Comparison of ENCODE assay signal across 8 mouse cellular contexts in genomic region chr12:26469098-26470041, GRCm38 (mm10). TPM values are rescaled to one million over a fixed set of nuclear protein-coding genes. Genes with fewer than 3 reads are reported as not detected.
DNase-seq lines count a peak whose midpoint lies in the region; ATAC-seq lines count a peak whose summit lies in the region.

Gene Cmpk2, plus strand, starts transcription at chr12:26469204.

- under 1% methylated on average over 69 of the region's 69 CpGs for whole genome bisulfite sequencing in hindbrain, embryonic 12.5 days

- H3K4me3 ChIP-seq in hindbrain, embryonic 12.5 days = peak within 1 kb of the TSS; percentile 67

- ATAC-seq in hindbrain, embryonic 12.5 days (ENCODE audit: low FRiP score) = peak; percentile 91

- peak; percentile 88 for DNase-seq in Muller cell, postnatal 12 days (ENCODE audit: inconsistent ontology term)
- DNase-seq in cerebellum, postnatal 10 days = peak; percentile 89
- peak; percentile 84 to 88 for DNase-seq in frontal cortex, postnatal 10 days (ENCODE audit: low spot score in 2 of 2)
- peak; percentile 89 to 94 for DNase-seq in layer of hippocampus, postnatal 14 days (ENCODE audit: low spot score in 2 of 2)
- peak; percentile 84 for DNase-seq in lung, postnatal 10 days
- DNase-seq in ovary, postnatal 14 days (ENCODE audit: low spot score) = peak; percentile 78
- DNase-seq in thymus, postnatal 10 days (ENCODE audit: low spot score in 2 of 2) = peak; percentile 69 to 76

- H3K9ac ChIP-seq in hindbrain, embryonic 12.5 days = peak within 1 kb of the TSS; percentile 91

- H3K36me3 ChIP-seq in hindbrain, embryonic 12.5 days = no peaks in the 10 kb centered on the region

- H3K9me3 ChIP-seq in hindbrain, embryonic 12.5 days (replicated peaks) = no peaks in the 10 kb centered on the region

- H3K27ac ChIP-seq in hindbrain, embryonic 12.5 days = peak within 1 kb of the TSS; percentile 93

- peak within 1 kb of the TSS; percentile 98 for H3K4me2 ChIP-seq in hindbrain, embryonic 12.5 days (replicated peaks)

- peaks cover 10% of the 10 kb centered on the region for H3K4me1 ChIP-seq in hindbrain, embryonic 12.5 days

- no peaks in the 10 kb centered on the region for H3K27me3 ChIP-seq in hindbrain, embryonic 12.5 days

RNA-seq across cellular contexts. Expression of gene Cmpk2, which starts in this region (rescaled TPM):
- 7.6 and 8.8 TPM in 2 replicates for polyA plus RNA-seq in hindbrain, embryonic 12.5 days (2016; fragmentation: Nextera tagmentation; extraction: Ambion mirVana)
- total RNA-seq in layer of hippocampus, postnatal 14 days (2021) = 10 to 100 TPM; 16.3 to 17.3 TPM

Comparison
In these comparisons a context has a peak if more than half of its experiments do, and no peak if none do; other contexts are left out.
1. Peak in every context shown above with its lines: DNase-seq, ATAC-seq, H3K4me3 ChIP-seq and H3K27ac ChIP-seq.